Mouse (Mus musculus): ENCODE data around the gene Rab11fip4. TPM values are rescaled to one million over a fixed set of nuclear protein-coding genes. Genes with fewer than 3 reads are reported as not detected.

The Rab11fip4 gene
- total and polyA plus RNA-seq, 3 experiments = 13.2 to 41.6 (median 26.6) TPM

- DNase-seq (ENCODE audit: extremely low read depth) = no peak
- Histone ChIP-seq H3K27me3 (replicated peaks) (no peaks in the 10 kb centered on the region), H3K9me3 (replicated peaks; ENCODE audit: low read length) (no peaks in the 10 kb centered on the region), H3K4me2 (ENCODE audit: insufficient read depth, low read depth, poor library complexity, severe bottlenecking) (no peak overlapping the region), H3K9ac (ENCODE audit: insufficient read depth, low read depth) (no peak overlapping the region), H3K27ac (ENCODE audit: insufficient read depth, low read depth) (no peak overlapping the region), H3K79me2 (replicated peaks; ENCODE audit: control insufficient read depth, extremely low read depth, insufficient read depth, poor library complexity, severe bottlenecking) (no peaks in the 10 kb centered on the region), H3K4me1 (ENCODE audit: control insufficient read depth in 1 of 2, insufficient read depth in 2 of 2) (peaks cover 2 to 52% of the 10 kb centered on the region in 2 experiments; a peak in 3 of 4 replicates), H3K4me3 (replicated peaks in 1 of 3; ENCODE audit: low read depth in 2 of 3, low read length in 2 of 3, poor library complexity in 1 of 3) (no peak overlapping the region), H3K36me3 (replicated peaks in 1 of 2; ENCODE audit: control insufficient read depth in 1 of 2, insufficient read depth in 1 of 2, low read length in 1 of 2) (peaks cover 0 to 80% of the 10 kb centered on the region in 2 experiments)
- in situ Hi-C loops (cut with MboI; ENCODE audit: low pct_ligation_motif_present, low pct_unique_long_range_greater_than_20kb, low sequenced_read_pairs) = no loop called here
- TF ChIP-seq TCF12 (IDR thresholded peaks at IDR 0.05; ENCODE audit: low read depth, low read length) (no peak), POLR2A (IDR thresholded peaks at IDR 0.05; ENCODE audit: low read depth, low read length) (no peak), BHLHE40 (IDR thresholded peaks at IDR 0.05; ENCODE audit: low read depth, low read length) (no peak), ZKSCAN1 (IDR thresholded peaks at IDR 0.05; ENCODE audit: borderline replicate concordance, low read depth, low read length) (no peak), ETS1 (conservative IDR thresholded peaks at IDR 0.05; ENCODE audit: low read depth, low read length) (peak; percentile 47)
- dilution Hi-C loops (cut with MboI; ENCODE audit: extremely low pct_ligation_motif_present, extremely low pct_unique_long_range_greater_than_20kb, low sequenced_read_pairs) = no loop called here
Measured at GRCm38 (mm10) chr11:79730462-79730861, 139.4 kb downstream of the Rab11fip4 start.

DNA sequence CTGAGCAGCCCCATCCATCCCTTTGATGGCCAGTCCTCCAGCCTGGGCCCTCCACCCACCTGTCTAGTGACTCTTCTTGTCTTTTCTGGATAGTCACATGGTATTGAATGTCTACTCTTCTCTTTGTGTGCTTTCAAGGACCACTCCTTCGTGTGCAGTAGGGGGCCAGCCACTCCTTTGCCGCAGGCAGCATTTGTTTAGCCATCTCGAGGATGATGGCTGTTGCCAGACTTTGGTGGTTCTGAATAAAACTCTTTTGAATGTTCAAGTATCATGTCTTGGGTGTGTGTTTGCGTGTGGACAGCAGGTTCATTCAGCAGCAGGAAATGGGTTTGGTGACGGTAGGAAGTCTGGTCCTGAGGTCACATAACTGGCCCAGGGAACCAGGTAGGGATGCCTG, 140.5 kb downstream of the Rab11fip4 start:
- Histone ChIP-seq H3K4me3 (replicated peaks in 1 of 3; ENCODE audit: low read depth in 2 of 3, low read length in 2 of 3, poor library complexity in 1 of 3) (no peak overlapping the region), H3K27ac (ENCODE audit: insufficient read depth, low read depth) (no peak overlapping the region), H3K36me3 (replicated peaks in 1 of 2; ENCODE audit: control insufficient read depth in 1 of 2, insufficient read depth in 1 of 2, low read length in 1 of 2) (peaks cover 0 to 76% of the 10 kb centered on the region in 2 experiments), H3K4me1 (ENCODE audit: control insufficient read depth in 1 of 2, insufficient read depth in 2 of 2) (peaks cover 2 to 47% of the 10 kb centered on the region in 2 experiments; a peak in 3 of 4 replicates), H3K27me3 (replicated peaks) (no peaks in the 10 kb centered on the region), H3K9me3 (replicated peaks; ENCODE audit: low read length) (no peaks in the 10 kb centered on the region), H3K79me2 (replicated peaks; ENCODE audit: control insufficient read depth, extremely low read depth, insufficient read depth, poor library complexity, severe bottlenecking) (no peaks in the 10 kb centered on the region), H3K9ac (ENCODE audit: insufficient read depth, low read depth) (no peak overlapping the region), H3K4me2 (ENCODE audit: insufficient read depth, low read depth, poor library complexity, severe bottlenecking) (no peak overlapping the region)
- TF ChIP-seq PAX5 (IDR thresholded peaks at IDR 0.05; ENCODE audit: low read length) = no peak
- no peak for TF ChIP-seq CHD2 (IDR thresholded peaks at IDR 0.05; ENCODE audit: low read length)
- TF ChIP-seq ELF1 (IDR thresholded peaks at IDR 0.05; ENCODE audit: low read depth, low read length) = no peak
- TF ChIP-seq MYC (IDR thresholded peaks at IDR 0.05; ENCODE audit: low read depth, low read length) = no peak
- TF ChIP-seq EP300 (IDR thresholded peaks at IDR 0.05; ENCODE audit: low read length) = no peak
- TF ChIP-seq ZKSCAN1 (IDR thresholded peaks at IDR 0.05; ENCODE audit: borderline replicate concordance, low read depth, low read length) = no peak
- TF ChIP-seq TCF12 (IDR thresholded peaks at IDR 0.05; ENCODE audit: low read depth, low read length) = no peak
- TF ChIP-seq POLR2AphosphoS2 (IDR thresholded peaks at IDR 0.05; ENCODE audit: low read depth, low read length) = no peak
- TF ChIP-seq RCOR1 (conservative IDR thresholded peaks at IDR 0.05; ENCODE audit: low read depth, low read length) = no peak
- TF ChIP-seq SMC3 (IDR thresholded peaks at IDR 0.05; ENCODE audit: low read depth, low read length) = no peak
- in situ Hi-C loops (cut with MboI; ENCODE audit: low pct_ligation_motif_present, low pct_unique_long_range_greater_than_20kb, low sequenced_read_pairs) (no loop called here), dilution Hi-C loops (cut with MboI; ENCODE audit: extremely low pct_ligation_motif_present, extremely low pct_unique_long_range_greater_than_20kb, low sequenced_read_pairs) (no loop called here)
- no peak for DNase-seq (ENCODE audit: extremely low read depth)

DNA sequence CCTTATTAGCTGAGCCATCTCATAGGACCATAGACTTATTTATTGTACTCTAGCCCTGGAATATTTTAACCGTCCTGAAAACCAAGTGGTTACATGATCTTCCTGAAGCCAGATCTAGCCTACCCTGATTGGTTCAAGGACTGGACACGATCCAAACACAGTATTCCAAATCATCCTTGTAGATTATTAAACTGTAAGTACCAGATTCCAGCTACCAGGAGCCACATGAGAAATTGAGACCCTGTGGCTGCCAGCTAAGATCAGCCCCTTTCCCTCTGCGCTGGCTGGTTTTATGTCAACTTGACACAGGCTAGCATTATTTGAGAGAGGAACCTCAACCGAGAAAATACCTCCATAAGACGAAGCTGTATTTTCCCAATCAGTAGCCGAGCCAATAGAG, 142.0 kb downstream of the Rab11fip4 start:
- H3K4me3 ChIP-seq (replicated peaks in 1 of 3; ENCODE audit: low read depth in 2 of 3, low read length in 2 of 3, poor library complexity in 1 of 3) = no peak overlapping the region
- H3K9ac ChIP-seq (ENCODE audit: insufficient read depth, low read depth) = no peak overlapping the region
- no peak overlapping the region for H3K4me2 ChIP-seq (ENCODE audit: insufficient read depth, low read depth, poor library complexity, severe bottlenecking)
- in situ Hi-C loops (cut with MboI; ENCODE audit: low pct_ligation_motif_present, low pct_unique_long_range_greater_than_20kb, low sequenced_read_pairs) (no loop called here), dilution Hi-C loops (cut with MboI; ENCODE audit: extremely low pct_ligation_motif_present, extremely low pct_unique_long_range_greater_than_20kb, low sequenced_read_pairs) (no loop called here)
- H3K27me3 ChIP-seq (replicated peaks) = no peaks in the 10 kb centered on the region
- H3K27ac ChIP-seq (ENCODE audit: insufficient read depth, low read depth) = no peak overlapping the region
- peaks cover 0 to 67% of the 10 kb centered on the region in 2 experiments for H3K36me3 ChIP-seq (replicated peaks in 1 of 2; ENCODE audit: control insufficient read depth in 1 of 2, insufficient read depth in 1 of 2, low read length in 1 of 2)
- no peak for TF ChIP-seq ETS1 (conservative IDR thresholded peaks at IDR 0.05; ENCODE audit: low read depth, low read length)
- TF ChIP-seq RAD21 (IDR thresholded peaks at IDR 0.05; ENCODE audit: low read depth, low read length) = no peak
- TF ChIP-seq CHD1 (IDR thresholded peaks at IDR 0.05; ENCODE audit: low read depth, low read length) = no peak
- no peak for TF ChIP-seq GABPA (IDR thresholded peaks at IDR 0.05; ENCODE audit: insufficient replicate concordance, low read depth, low read length)
- TF ChIP-seq BHLHE40 (IDR thresholded peaks at IDR 0.05; ENCODE audit: low read depth, low read length) = no peak
- TF ChIP-seq MXI1 (IDR thresholded peaks at IDR 0.05; ENCODE audit: low read depth, low read length) = no peak
- TF ChIP-seq USF1 (IDR thresholded peaks at IDR 0.05; ENCODE audit: low read depth, low read length) = no peak
- no peak for TF ChIP-seq MAFK (IDR thresholded peaks at IDR 0.05; ENCODE audit: insufficient replicate concordance, low read length)
- TF ChIP-seq POLR2A (IDR thresholded peaks at IDR 0.05; ENCODE audit: low read depth, low read length) = no peak
- no peak for TF ChIP-seq MEF2A (IDR thresholded peaks at IDR 0.05; ENCODE audit: borderline replicate concordance, low read depth, low read length)
- TF ChIP-seq TCF12 (IDR thresholded peaks at IDR 0.05; ENCODE audit: low read depth, low read length) = no peak
- TF ChIP-seq SMC3 (IDR thresholded peaks at IDR 0.05; ENCODE audit: low read depth, low read length) = no peak
- no peak for TF ChIP-seq EP300 (IDR thresholded peaks at IDR 0.05; ENCODE audit: low read length)
- TF ChIP-seq MAX (IDR thresholded peaks at IDR 0.05; ENCODE audit: low read length) = no peak
- no peak for TF ChIP-seq IRF4 (IDR thresholded peaks at IDR 0.05; ENCODE audit: low read depth, low read length)
- no peak for TF ChIP-seq HCFC1 (IDR thresholded peaks at IDR 0.05; ENCODE audit: low read depth, low read length)
- TF ChIP-seq USF2 (conservative IDR thresholded peaks at IDR 0.05; ENCODE audit: low read depth, low read length) = no peak
- TF ChIP-seq ELF1 (IDR thresholded peaks at IDR 0.05; ENCODE audit: low read depth, low read length) = no peak
- no peak for TF ChIP-seq PAX5 (IDR thresholded peaks at IDR 0.05; ENCODE audit: low read length)
- H3K4me1 ChIP-seq (ENCODE audit: control insufficient read depth in 1 of 2, insufficient read depth in 2 of 2) = peaks cover 2 to 45% of the 10 kb centered on the region in 2 experiments; a peak in 3 of 4 replicates
- DNase-seq (ENCODE audit: extremely low read depth) = no peak
- no peaks in the 10 kb centered on the region for H3K79me2 ChIP-seq (replicated peaks; ENCODE audit: control insufficient read depth, extremely low read depth, insufficient read depth, poor library complexity, severe bottlenecking)
- no peaks in the 10 kb centered on the region for H3K9me3 ChIP-seq (replicated peaks; ENCODE audit: low read length)

Data from CH12.LX (cell line).